Comparison of ENCODE assay signal across 8 mouse cellular contexts in genomic region chr9:3001948-3002659, GRCm38 (mm10). TPM values are rescaled to one million over a fixed set of nuclear protein-coding genes. Genes with fewer than 3 reads are reported as not detected.
A peak's percentile ranks its signal among the peaks of the same experiment; 100 is the strongest.
DNase-seq lines count a peak whose midpoint lies in the region; ATAC-seq lines count a peak whose summit lies in the region.

No protein-coding gene starts in this region.

- peak; percentile 29 for ATAC-seq in activated CD4-positive, CD25-positive, alpha-beta regulatory T cell, adult 4 months

- peak; percentile 31 for DNase-seq in embryo, embryonic 11 days
- DNase-seq in gastrocnemius, postnatal 25 days: peak; percentile 91
- DNase-seq in hindlimb bud, embryonic 11.5 days (ENCODE audit: extremely low spot score, low read depth, low spot score): peak; percentile 46
- peak; percentile 100 for DNase-seq in left cerebral cortex, adult 11 months (ENCODE audit: low spot score)
- DNase-seq in lung, postnatal 14 days: peak; percentile 99
- DNase-seq in retina, postnatal 1 day: peak; percentile 35
- DNase-seq in urinary bladder, postnatal 10 days (ENCODE audit: low spot score): peak; percentile 100

RNA-seq across cellular contexts. Expression of gene Gm11168, which starts 1.0 kb away (rescaled TPM):
- 1 to 10 TPM in 1 of 2 experiments, not detected in 1; 1.2 TPM for polyA plus RNA-seq in activated CD4-positive, CD25-positive, alpha-beta regulatory T cell, adult 4 months (2017; shearing (Covaris generic))
- total RNA-seq in gastrocnemius, postnatal 25 days (2021): not detected

RNA-seq across cellular contexts. Expression of gene Gm10722, which starts 1.4 kb away (rescaled TPM):
- under 1 TPM in 1 of 2 experiments, not detected in 1; 0.67 TPM for polyA plus RNA-seq in activated CD4-positive, CD25-positive, alpha-beta regulatory T cell, adult 4 months (2017; shearing (Covaris generic))
- not detected for total RNA-seq in gastrocnemius, postnatal 25 days (2021)

RNA-seq across cellular contexts. Expression of gene Gm10721, which starts 10.8 kb away (rescaled TPM):
- polyA plus RNA-seq in activated CD4-positive, CD25-positive, alpha-beta regulatory T cell, adult 4 months (2017; shearing (Covaris generic)): 1 to 10 TPM in 1 of 2 experiments, not detected in 1; 1.1 TPM
- not detected for total RNA-seq in gastrocnemius, postnatal 25 days (2021)

RNA-seq across cellular contexts. Expression of gene Gm10720, which starts 13.3 kb away (rescaled TPM):
- polyA plus RNA-seq in activated CD4-positive, CD25-positive, alpha-beta regulatory T cell, adult 4 months (2017; shearing (Covaris generic)): not detected
- total RNA-seq in gastrocnemius, postnatal 25 days (2021): not detected

RNA-seq across cellular contexts. Expression of gene Gm10719, which starts 15.1 kb away (rescaled TPM):
- 1 to 10 TPM in 1 of 2 experiments, not detected in 1; 1.1 TPM for polyA plus RNA-seq in activated CD4-positive, CD25-positive, alpha-beta regulatory T cell, adult 4 months (2017; shearing (Covaris generic))
- not detected for total RNA-seq in gastrocnemius, postnatal 25 days (2021)

Comparison
In these comparisons a context has a peak if more than half of its experiments do, and no peak if none do; other contexts are left out.
1. Peak in every context shown above with its lines: DNase-seq and ATAC-seq.
2. DNase-seq: peak in every context shown above with its lines; median percentile 100 in left cerebral cortex, adult 11 months; 100 in urinary bladder, postnatal 10 days; 99 in lung, postnatal 14 days; 91 in gastrocnemius, postnatal 25 days; 46 in hindlimb bud, embryonic 11.5 days; 35 in retina, postnatal 1 day; 31 in embryo, embryonic 11 days.